Mouse (Mus musculus): Measurements from ENCODE around the gene Olfr894. TPM values are rescaled to one million over a fixed set of nuclear protein-coding genes. Genes with fewer than 3 reads are reported as not detected.

Olfr894 gene
- polyA plus RNA-seq (2012; rRNA removed): not detected in 2 replicates

DNA sequence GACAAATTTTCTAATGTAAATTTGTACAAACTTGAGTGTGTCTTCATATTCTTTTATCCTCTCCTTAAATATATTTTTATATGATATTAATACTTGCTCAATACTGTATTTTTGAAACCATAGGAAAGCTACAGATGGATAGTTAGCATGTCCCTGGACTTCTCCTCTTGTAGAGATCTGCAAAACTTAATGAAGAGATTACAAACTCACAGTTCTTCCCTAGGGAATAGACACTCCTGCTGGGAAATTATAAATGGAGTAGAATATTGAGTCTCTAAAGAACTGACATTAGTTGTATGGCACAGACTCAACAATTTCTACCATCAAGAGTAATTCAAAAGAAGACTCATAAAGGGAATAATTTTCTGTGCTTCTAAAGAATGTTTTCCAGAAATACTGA is at the start of gene Olfr894:
TSS of gene Olfr894 (plus strand) at position 301 of the 400 bp plus-strand sequence.

DNA sequence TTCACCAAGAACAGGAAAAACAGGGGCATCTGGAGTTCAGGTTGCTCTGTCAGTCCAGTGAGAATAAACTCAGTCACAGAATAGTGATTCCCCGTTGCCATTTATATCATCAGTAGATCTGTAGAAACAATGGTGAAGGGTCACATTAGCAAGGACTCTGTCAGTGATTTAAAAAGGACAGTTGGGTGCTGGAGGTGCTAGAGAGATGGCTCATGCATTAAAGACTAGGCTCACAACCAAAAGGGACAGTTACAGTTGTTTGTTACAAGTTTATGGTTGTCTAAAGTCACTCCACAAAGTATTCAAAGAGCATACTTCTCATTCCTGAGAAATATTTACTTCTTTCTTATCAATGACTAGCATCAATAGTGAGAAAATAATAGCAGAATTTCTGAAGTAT is 37.1 kb upstream of the Olfr894 start, which contains the start of gene Olfr891:
TSS of gene Olfr891 (minus strand) at position 101 of the 400 bp plus-strand sequence.

DNA sequence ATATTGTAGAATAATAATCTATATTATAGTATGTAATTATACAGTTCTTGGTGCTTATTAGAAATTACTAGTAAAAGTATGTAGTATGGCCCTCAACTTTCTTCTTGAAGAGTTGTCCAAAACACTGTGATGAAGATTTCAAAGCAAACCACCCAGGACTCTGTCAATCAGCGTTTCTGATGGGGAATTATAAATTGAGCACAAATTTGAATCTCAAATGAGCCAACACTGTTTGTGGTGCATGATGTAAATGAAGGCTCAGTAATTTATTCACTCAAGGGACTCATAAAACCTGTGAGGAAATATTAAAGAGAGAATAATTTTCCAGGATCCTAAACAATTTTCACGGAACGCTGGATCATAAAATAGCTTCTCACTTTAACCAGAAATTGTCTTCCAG is 9.8 kb upstream of the Olfr894 start, which contains the start of gene Olfr893:
TSS of gene Olfr893 (plus strand) at position 301 of the 400 bp plus-strand sequence.

DNA sequence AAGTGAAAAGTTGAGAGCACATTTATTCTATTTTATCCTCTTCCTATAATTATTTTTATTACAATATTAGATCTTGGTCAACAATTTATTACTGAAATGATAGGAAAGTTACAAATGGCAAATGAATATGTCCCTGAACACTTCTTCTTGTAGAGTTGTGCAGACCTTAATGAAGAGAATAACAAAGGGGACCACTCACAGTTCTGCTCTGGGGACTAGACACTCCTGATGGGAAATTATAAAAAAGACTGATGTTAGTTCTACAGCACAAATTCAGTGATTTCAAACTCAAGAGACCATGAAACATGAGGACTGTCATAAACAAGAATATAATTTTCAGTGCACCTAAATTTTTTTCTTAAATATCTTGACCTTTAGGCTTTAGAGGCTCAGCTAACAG is 34.6 kb downstream of the Olfr894 start, which contains the start of gene Olfr143:
TSS of gene Olfr143 (plus strand) at position 301 of the 400 bp plus-strand sequence.

DNA sequence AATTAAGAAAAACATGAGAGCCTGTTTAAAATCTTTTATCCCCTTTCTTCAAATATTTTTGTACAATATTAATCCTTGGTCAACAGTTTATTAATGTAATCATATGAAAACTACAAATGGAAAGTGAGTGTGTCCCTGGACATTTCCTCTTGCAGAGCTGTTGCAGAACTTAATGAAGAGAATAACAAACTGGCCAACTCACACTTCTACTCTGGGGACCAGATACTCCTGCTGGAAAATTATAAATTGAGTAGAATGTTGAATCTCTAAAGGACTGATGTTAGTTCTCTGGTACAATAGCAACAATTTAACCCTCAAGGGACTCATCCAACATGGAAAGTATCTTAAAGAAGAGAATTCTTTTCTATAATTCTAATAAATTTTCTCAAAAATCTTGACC is 49.7 kb downstream of the Olfr894 start, which contains the start of gene Olfr895:
TSS of gene Olfr895 (plus strand) at position 301 of the 400 bp plus-strand sequence.

Other genes starting within 250 kb of the Olfr894 start
- not detected in 2 replicates for gene Olfr881, start 226.2 kb upstream of the Olfr894 start, polyA plus RNA-seq (2012; rRNA removed)
- not detected in 2 replicates for gene Olfr883, start 192.2 kb upstream of the Olfr894 start, polyA plus RNA-seq (2012; rRNA removed)
- not detected in 2 replicates for gene Olfr884, start 171.5 kb upstream of the Olfr894 start, polyA plus RNA-seq (2012; rRNA removed)
- not detected in 2 replicates for gene Olfr885, start 156.7 kb upstream of the Olfr894 start, polyA plus RNA-seq (2012; rRNA removed)
- not detected in 2 replicates for gene Olfr887, start 134.0 kb upstream of the Olfr894 start, polyA plus RNA-seq (2012; rRNA removed)
- not detected in 2 replicates for gene Olfr888, start 109.9 kb upstream of the Olfr894 start, polyA plus RNA-seq (2012; rRNA removed)
- gene Olfr889, start 102.9 kb upstream of the Olfr894 start, polyA plus RNA-seq (2012; rRNA removed): not detected in 2 replicates
- gene Olfr890, start 75.5 kb upstream of the Olfr894 start, polyA plus RNA-seq (2012; rRNA removed): not detected in 2 replicates
- not detected in 2 replicates for gene Olfr891, start 37.2 kb upstream of the Olfr894 start, polyA plus RNA-seq (2012; rRNA removed)
- gene Olfr893, start 9.7 kb upstream of the Olfr894 start, polyA plus RNA-seq (2012; rRNA removed): not detected in 2 replicates
- gene Olfr143, start 34.7 kb downstream of the Olfr894 start, polyA plus RNA-seq (2012; rRNA removed): not detected in 2 replicates
- gene Olfr895, start 49.8 kb downstream of the Olfr894 start, polyA plus RNA-seq (2012; rRNA removed): not detected in 2 replicates
- gene Olfr896-ps1, start 73.1 kb downstream of the Olfr894 start, polyA plus RNA-seq (2012; rRNA removed): not detected in 2 replicates
- not detected in 2 replicates for gene Olfr25, start 111.0 kb downstream of the Olfr894 start, polyA plus RNA-seq (2012; rRNA removed)
- gene Olfr898, start 130.4 kb downstream of the Olfr894 start, polyA plus RNA-seq (2012; rRNA removed): not detected in 2 replicates
- not detected in 2 replicates for gene Olfr250, start 148.8 kb downstream of the Olfr894 start, polyA plus RNA-seq (2012; rRNA removed)
- gene Olfr251, start 159.0 kb downstream of the Olfr894 start, polyA plus RNA-seq (2012; rRNA removed): not detected in 2 replicates
- not detected in 2 replicates for gene Olfr147, start 183.6 kb downstream of the Olfr894 start, polyA plus RNA-seq (2012; rRNA removed)
- not detected in 2 replicates for gene Olfr901, start 211.4 kb downstream of the Olfr894 start, polyA plus RNA-seq (2012; rRNA removed)
- not detected in 2 replicates for gene Olfr902, start 229.6 kb downstream of the Olfr894 start, polyA plus RNA-seq (2012; rRNA removed)
- gene Olfr904, start 245.1 kb downstream of the Olfr894 start, polyA plus RNA-seq (2012; rRNA removed): not detected in 2 replicates

All from stomach, adult 2 months (tissue).